Mouse (Mus musculus) CH12.LX (cell line): ENCODE data around the gene Tbx1. TPM values are rescaled to one million over a fixed set of nuclear protein-coding genes. Genes with fewer than 3 reads are reported as not detected.

Source experiments
- DNase-seq: peaks from one replicate; pipeline ENCODE4 v3.0.0-alpha.2; 2013; ENCODE audit errors: extremely low read depth
- H3K27ac ChIP-seq: 2 replicates; pipeline ENCODE4 v1.5.1; 2012; ENCODE audit warnings: low read depth, mild to moderate bottlenecking, control low read depth, moderate library complexity; ENCODE audit not compliant: insufficient read depth
- H3K27me3 ChIP-seq: replicated peaks from 2 replicates; pipeline ENCODE3; 2012; ENCODE audit warnings: inconsistent platforms
- H3K36me3 ChIP-seq, 2 experiments: replicated peaks in 1 of 2; 2 replicates each; pipeline versions ENCODE3 to v1.6.1; 2012; ENCODE audit warnings: inconsistent platforms in 1 of 2, low read length in 1 of 2, mild to moderate bottlenecking in 1 of 2, mixed read lengths in 1 of 2, moderate library complexity in 1 of 2; ENCODE audit not compliant: control insufficient read depth in 1 of 2, insufficient read depth in 1 of 2
- H3K4me1 ChIP-seq, 2 experiments: 2 replicates each; pipeline ENCODE4 v1.6.1; 2012; ENCODE audit warnings: inconsistent platforms in 1 of 2, moderate library complexity in 1 of 2; ENCODE audit not compliant: insufficient read depth in 2 of 2, control insufficient read depth in 1 of 2
- H3K4me2 ChIP-seq: 2 replicates; pipeline ENCODE4 v1.6.1; 2012; ENCODE audit warnings: low read depth, mild to moderate bottlenecking, control low read depth; ENCODE audit not compliant: poor library complexity, insufficient read depth, severe bottlenecking
- H3K4me3 ChIP-seq, 3 experiments: fragments of 150-350 bp in 1 of 3; sonication (generic) in 1 of 3; replicated peaks in 1 of 3; 2 replicates each; pipeline versions ENCODE3 to v1.5.1; 2011 to 2012; ENCODE audit warnings: low read depth in 2 of 3, low read length in 2 of 3, mild to moderate bottlenecking in 2 of 3, moderate library complexity in 2 of 3, control low read depth in 1 of 3, improper control_type of control experiment in 1 of 3, inconsistent platforms in 1 of 3, mixed read lengths in 1 of 3; ENCODE audit not compliant: poor library complexity in 1 of 3
- H3K79me2 ChIP-seq: replicated peaks from 2 replicates; pipeline ENCODE4 v1.6.1; 2012; ENCODE audit warnings: mild to moderate bottlenecking, moderate library complexity; ENCODE audit not compliant: control insufficient read depth, poor library complexity, insufficient read depth, severe bottlenecking; ENCODE audit errors: extremely low read depth
- H3K9ac ChIP-seq: 2 replicates; pipeline ENCODE4 v1.6.1; 2012; ENCODE audit warnings: low read depth, mild to moderate bottlenecking, control low read depth, moderate library complexity; ENCODE audit not compliant: insufficient read depth
- H3K9me3 ChIP-seq: replicated peaks from 2 replicates; pipeline ENCODE3; 2012; ENCODE audit warnings: low read length, inconsistent platforms, mixed read lengths
- BHLHE40 ChIP-seq: IDR thresholded peaks from 2 replicates; pipeline ENCODE4 v1.6.1; 2011; ENCODE audit warnings: mild to moderate bottlenecking, low read depth, low read length, improper control_type of control experiment
- CHD2 ChIP-seq: IDR thresholded peaks from 2 replicates; pipeline ENCODE4 v1.6.1; 2011; ENCODE audit warnings: low read length, improper control_type of control experiment
- CTCF ChIP-seq, 2 experiments: IDR thresholded peaks in 1 of 2; conservative IDR thresholded peaks in 1 of 2; 2 replicates each; pipeline ENCODE4 v1.5.1; 2011 to 2012; ENCODE audit warnings: low read depth in 2 of 2, low read length in 2 of 2, improper control_type of control experiment in 1 of 2, inconsistent platforms in 1 of 2, mild to moderate bottlenecking in 1 of 2, moderate library complexity in 1 of 2
- E2F4 ChIP-seq: IDR thresholded peaks from 2 replicates; pipeline ENCODE4 v1.6.1; 2011; ENCODE audit warnings: low read depth, low read length, improper control_type of control experiment; ENCODE audit not compliant: insufficient replicate concordance
- ELF1 ChIP-seq: IDR thresholded peaks from 2 replicates; pipeline ENCODE4 v1.6.1; 2014; ENCODE audit warnings: low read depth, mild to moderate bottlenecking, inconsistent platforms, low read length, improper control_type of control experiment
- IRF4 ChIP-seq: IDR thresholded peaks from 2 replicates; pipeline ENCODE4 v1.6.1; 2014; ENCODE audit warnings: low read depth, mild to moderate bottlenecking, inconsistent platforms, low read length, improper control_type of control experiment
- JUN ChIP-seq: IDR thresholded peaks from 2 replicates; pipeline ENCODE4 v1.6.1; 2011; ENCODE audit warnings: low read depth, mild to moderate bottlenecking, low read length, improper control_type of control experiment, moderate library complexity; ENCODE audit not compliant: insufficient read depth
- JUND ChIP-seq: conservative IDR thresholded peaks from 2 replicates; pipeline ENCODE4 v1.6.1; 2011; ENCODE audit warnings: low read depth, low read length, improper control_type of control experiment
- MAFK ChIP-seq: IDR thresholded peaks from 2 replicates; pipeline ENCODE4 v1.6.1; 2011; ENCODE audit warnings: low read length, improper control_type of control experiment; ENCODE audit not compliant: insufficient replicate concordance
- MAX ChIP-seq: IDR thresholded peaks from 2 replicates; pipeline ENCODE4 v1.6.1; 2011; ENCODE audit warnings: low read length, improper control_type of control experiment
- MAZ ChIP-seq: IDR thresholded peaks from 2 replicates; pipeline ENCODE4 v1.6.1; 2012; ENCODE audit warnings: low read depth, mild to moderate bottlenecking, inconsistent platforms, low read length, improper control_type of control experiment, moderate library complexity
- MYC ChIP-seq: IDR thresholded peaks from 2 replicates; pipeline ENCODE4 v1.6.1; 2011; ENCODE audit warnings: low read depth, mild to moderate bottlenecking, improper control_type of control experiment, low read length
- NRF1 ChIP-seq: IDR thresholded peaks from 2 replicates; pipeline ENCODE4 v1.6.1; 2014; ENCODE audit warnings: low read depth, mild to moderate bottlenecking, inconsistent platforms, low read length, improper control_type of control experiment, moderate library complexity
- PAX5 ChIP-seq: IDR thresholded peaks from 2 replicates; pipeline ENCODE4 v1.6.1; 2012; ENCODE audit warnings: low read length, inconsistent platforms, mixed read lengths
- POLR2A ChIP-seq: IDR thresholded peaks from 2 replicates; pipeline ENCODE4 v1.6.1; 2011; ENCODE audit warnings: low read depth, mild to moderate bottlenecking, improper control_type of control experiment, low read length
- RCOR1 ChIP-seq: conservative IDR thresholded peaks from 2 replicates; pipeline ENCODE4 v1.6.1; 2012; ENCODE audit warnings: low read depth, mild to moderate bottlenecking, inconsistent platforms, low read length, improper control_type of control experiment
- SIN3A ChIP-seq: IDR thresholded peaks from 2 replicates; pipeline ENCODE4 v1.6.1; 2012; ENCODE audit warnings: low read length, improper control_type of control experiment, inconsistent platforms
- SMC3 ChIP-seq: IDR thresholded peaks from 2 replicates; pipeline ENCODE4 v1.6.1; 2011; ENCODE audit warnings: low read depth, low read length, improper control_type of control experiment
- TBP ChIP-seq: conservative IDR thresholded peaks from 2 replicates; pipeline ENCODE4 v1.6.1; 2011; ENCODE audit warnings: low read depth, low read length, improper control_type of control experiment
- TCF12 ChIP-seq: IDR thresholded peaks from 2 replicates; pipeline ENCODE4 v1.6.1; 2014; ENCODE audit warnings: low read depth, mild to moderate bottlenecking, inconsistent platforms, low read length, improper control_type of control experiment
- ZC3H11A ChIP-seq: IDR thresholded peaks from 2 replicates; pipeline ENCODE4 v1.6.1; 2012; ENCODE audit warnings: low read depth, mild to moderate bottlenecking, inconsistent platforms, low read length, improper control_type of control experiment
- dilution Hi-C: fragments of 300-500 bp; cut with MboI; formaldehyde crosslinking; loops from 2 replicates; pipeline ENCODE4 v1.14.3; 2020; ENCODE audit warnings: low sequenced_read_pairs; ENCODE audit not compliant: extremely low pct_unique_long_range_greater_than_20kb, extremely low pct_ligation_motif_present
- in situ Hi-C: fragments of 300-500 bp; cut with MboI; formaldehyde crosslinking; loops from 3 replicates; pipeline ENCODE4 v1.14.3; 2019; ENCODE audit warnings: low sequenced_read_pairs, low pct_ligation_motif_present, low pct_unique_long_range_greater_than_20kb, mixed read lengths
- polyA plus RNA-seq: library from polyadenylated mRNA; unstranded; fragments of >175 nt; gene quantifications from 2 replicates; pipeline ENCODE4 v1.2.1, GENCODE M21; 2012; ENCODE audit warnings: low read depth; ENCODE audit not compliant: insufficient read length
- total RNA-seq, 2 experiments: library from RNA; depleted of rRNA; stranded (reverse); fragments of 300-350 nt in 1 of 2; fragments of >200 nt in 1 of 2; gene quantifications; 2 replicates each; pipeline ENCODE4 v1.2.3; 2012 to 2014

Tbx1 gene
- total and polyA plus RNA-seq, 3 experiments: 0.04 TPM; not detected in 2

GRCm38 (mm10) chr16:18583673-18584357 lies 6.7 kb downstream of the Tbx1 start:
- H3K4me1 ChIP-seq: no peaks in the 10 kb centered on the region
- no peaks in the 10 kb centered on the region for H3K27me3 ChIP-seq
- H3K79me2 ChIP-seq: no peaks in the 10 kb centered on the region

GRCm38 (mm10) chr16:18583169-18583568 lies 7.3 kb downstream of the Tbx1 start:
- in situ Hi-C loops: no loop called here
- H3K27me3 ChIP-seq: no peaks in the 10 kb centered on the region
- dilution Hi-C loops: no loop called here

More at GRCm38 (mm10) chr16:18583673-18584357, 6.7 kb downstream of the Tbx1 start:
- Histone ChIP-seq H3K4me2 (no peak overlapping the region), H3K4me3 (no peak overlapping the region), H3K36me3 (no peaks in the 10 kb centered on the region), H3K27ac (no peak overlapping the region), H3K9me3 (peaks cover 57% of the 10 kb centered on the region)
- in situ Hi-C loops: no loop called here
- dilution Hi-C loops: no loop called here
- no peak for DNase-seq
- TF ChIP-seq E2F4 (no peak), ZC3H11A (no peak), MAX (no peak), IRF4 (no peak), MYC (no peak), CTCF (conservative IDR thresholded peaks at IDR 0.05 in 1 of 2, IDR thresholded peaks at IDR 0.05 in 1 of 2; ENCODE audit: low read depth in 2 of 2, low read length in 2 of 2) (no peak)
- TF ChIP-seq, all 38 proteins: peak for 0
- H3K9ac ChIP-seq: no peak overlapping the region

More at GRCm38 (mm10) chr16:18583169-18583568, 7.3 kb downstream of the Tbx1 start:
- Histone ChIP-seq H3K4me2 (no peak overlapping the region), H3K9ac (no peak overlapping the region), H3K4me3 (no peak overlapping the region), H3K9me3 (peaks cover 52% of the 10 kb centered on the region), H3K4me1 (peaks cover 0 to 3% of the 10 kb centered on the region in 2 experiments; a peak in 1 of 4 replicates), H3K36me3 (no peaks in the 10 kb centered on the region), H3K79me2 (no peaks in the 10 kb centered on the region), H3K27ac (no peak overlapping the region)
- DNase-seq: no peak
- TF ChIP-seq PAX5 (no peak), SIN3A (no peak), SMC3 (no peak), JUND (no peak), ZC3H11A (no peak), MAFK (no peak), MAZ (no peak), BHLHE40 (no peak), MYC (no peak), JUN (no peak), NRF1 (no peak), POLR2A (no peak), RCOR1 (no peak), TCF12 (no peak), CHD2 (no peak), TBP (no peak), CTCF (conservative IDR thresholded peaks at IDR 0.05 in 1 of 2, IDR thresholded peaks at IDR 0.05 in 1 of 2; ENCODE audit: low read depth in 2 of 2, low read length in 2 of 2) (no peak), ELF1 (no peak)
